Mouse (Mus musculus) MEL (cell line): ENCODE data around the gene Bms1. TPM values are rescaled to one million over a fixed set of nuclear protein-coding genes. Genes with fewer than 3 reads are reported as not detected.

ENCODE experiments used
- DNase-seq: peaks from one replicate; pipeline ENCODE4 v3.0.0; 2011; ENCODE audit warnings: low read depth, low spot score
- H3K27ac ChIP-seq: 2 replicates; pipeline ENCODE4 v1.5.1; 2012; ENCODE audit warnings: low read depth, mild to moderate bottlenecking, control low read depth, low read length, moderate library complexity; ENCODE audit not compliant: control insufficient read depth
- H3K27me3 ChIP-seq, 2 experiments: fragments of 150-350 bp in 1 of 2; sonication (generic) in 1 of 2; 2 replicates each; pipeline ENCODE4 v1.6.1; 2012; ENCODE audit warnings: low read length in 2 of 2, mild to moderate bottlenecking in 2 of 2, improper control_type of control experiment in 1 of 2, moderate library complexity in 1 of 2; ENCODE audit not compliant: insufficient read depth in 2 of 2, control insufficient read depth in 1 of 2
- H3K36me3 ChIP-seq, 2 experiments: 2 replicates each; pipeline ENCODE4 v1.6.1; 2012 to 2014; ENCODE audit warnings: low read length in 2 of 2, improper control_type of control experiment in 1 of 2, inconsistent platforms in 1 of 2, mild to moderate bottlenecking in 1 of 2; ENCODE audit not compliant: insufficient read depth in 2 of 2, control insufficient read depth in 1 of 2
- H3K4me1 ChIP-seq, 2 experiments: fragments of 150-350 bp in 1 of 2; sonication (generic) in 1 of 2; 2 replicates each; pipeline ENCODE4 v1.6.1; 2012; ENCODE audit warnings: low read length in 2 of 2, improper control_type of control experiment in 1 of 2, mild to moderate bottlenecking in 1 of 2; ENCODE audit not compliant: insufficient read depth in 2 of 2, control insufficient read depth in 1 of 2
- H3K4me3 ChIP-seq, 2 experiments: fragments of 150-350 bp in 1 of 2; sonication (generic) in 1 of 2; 2 replicates each; pipeline ENCODE4 v1.5.1; 2012; ENCODE audit warnings: low read depth in 2 of 2, low read length in 2 of 2, mild to moderate bottlenecking in 2 of 2, moderate library complexity in 2 of 2, control low read depth in 1 of 2, improper control_type of control experiment in 1 of 2; ENCODE audit not compliant: control insufficient read depth in 1 of 2, insufficient read depth in 1 of 2
- H3K79me2 ChIP-seq: 2 replicates; pipeline ENCODE4 v1.6.1; 2012; ENCODE audit warnings: mild to moderate bottlenecking, low read length, moderate library complexity; ENCODE audit not compliant: control insufficient read depth, poor library complexity, insufficient read depth
- H3K9ac ChIP-seq: 2 replicates; pipeline ENCODE4 v1.6.1; 2012; ENCODE audit warnings: low read depth, mild to moderate bottlenecking, control low read depth, low read length, moderate library complexity; ENCODE audit not compliant: control insufficient read depth, poor library complexity, severe bottlenecking
- H3K9me3 ChIP-seq: fragments of 150-350 bp; sonication (generic); replicated peaks from 2 replicates; pipeline ENCODE4 v1.6.1; 2012; ENCODE audit warnings: mild to moderate bottlenecking, low read length, improper control_type of control experiment, moderate library complexity; ENCODE audit not compliant: insufficient read depth
- CHD1 ChIP-seq: IDR thresholded peaks from 2 replicates; pipeline ENCODE4 v1.6.1; 2012; ENCODE audit warnings: low read depth, mild to moderate bottlenecking, inconsistent platforms, low read length, improper control_type of control experiment
- E2F4 ChIP-seq: IDR thresholded peaks from 2 replicates; pipeline ENCODE4 v1.6.1; 2011; ENCODE audit warnings: low read depth, low read length, improper control_type of control experiment, borderline replicate concordance
- ELF1 ChIP-seq: IDR thresholded peaks from 2 replicates; pipeline ENCODE4 v1.6.1; 2014; ENCODE audit warnings: low read depth, mild to moderate bottlenecking, inconsistent platforms, low read length, improper control_type of control experiment, moderate library complexity
- KAT2A ChIP-seq: conservative IDR thresholded peaks from 2 replicates; pipeline ENCODE4 v1.6.1; 2012; ENCODE audit warnings: low read depth, low read length, improper control_type of control experiment, inconsistent platforms
- MAFK ChIP-seq: IDR thresholded peaks from 2 replicates; pipeline ENCODE4 v1.6.1; 2011; ENCODE audit warnings: low read depth, mild to moderate bottlenecking, low read length, improper control_type of control experiment, borderline replicate concordance
- MYB ChIP-seq: IDR thresholded peaks from 2 replicates; pipeline ENCODE4 v1.6.1; 2011; ENCODE audit warnings: mild to moderate bottlenecking, low read depth, low read length, improper control_type of control experiment
- NELFE ChIP-seq: IDR thresholded peaks from 2 replicates; pipeline ENCODE4 v1.6.1; 2011; ENCODE audit warnings: low read depth, low read length, improper control_type of control experiment
- RAD21 ChIP-seq: IDR thresholded peaks from 2 replicates; pipeline ENCODE4 v1.6.1; 2011; ENCODE audit warnings: mild to moderate bottlenecking, low read depth, low read length, improper control_type of control experiment
- TBP ChIP-seq: IDR thresholded peaks from 2 replicates; pipeline ENCODE4 v1.8.0; 2011; ENCODE audit warnings: low read depth, low read length, improper control_type of control experiment
- polyA plus RNA-seq, 2 experiments: library from polyadenylated mRNA; stranded (reverse) in 1 of 2; unstranded in 1 of 2; fragments of >175 nt in 1 of 2; fragments of >200 nt in 1 of 2; gene quantifications; 2 replicates each; pipeline versions ENCODE4 v1.2.1 to v1.2.4; 2012; ENCODE audit warnings: low replicate concordance in 2 of 2, low read depth in 1 of 2; ENCODE audit not compliant: insufficient read length in 2 of 2, insufficient read depth in 1 of 2, missing spikeins in 1 of 2
- total RNA-seq: library from RNA; depleted of rRNA; stranded (reverse); fragments of 300-350 nt; gene quantifications from 2 replicates; pipeline ENCODE4 v1.2.3, GENCODE M21; 2012

Bms1 gene
- total and polyA plus RNA-seq, 3 experiments, result 100 to 384 (median 109) TPM

DNA sequence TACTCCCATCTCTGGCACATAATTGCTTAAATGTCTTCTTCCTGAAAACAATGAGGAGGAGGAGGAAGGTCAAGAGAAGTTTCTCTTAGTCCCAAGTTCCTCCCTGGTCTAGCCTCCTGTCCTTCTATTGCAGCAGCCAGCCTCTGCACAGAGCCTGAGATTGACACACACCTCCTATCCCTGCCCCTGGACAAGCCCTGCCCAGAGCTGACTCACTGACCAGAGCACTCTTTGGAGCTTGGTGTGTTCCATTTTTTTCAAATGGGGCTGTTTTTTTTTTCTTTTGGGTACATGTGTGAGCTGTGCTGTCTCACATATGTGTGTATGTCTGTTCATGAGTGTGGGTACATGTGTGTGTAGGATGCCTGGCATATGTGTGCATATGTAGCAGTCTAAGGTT is 53.5 kb downstream of the Bms1 start:
- Histone ChIP-seq H3K79me2 (no peaks in the 10 kb centered on the region), H3K4me1 (no peaks in the 10 kb centered on the region), H3K27ac (no peak overlapping the region), H3K9me3 (no peaks in the 10 kb centered on the region), H3K27me3 (peaks cover 0 to 8% of the 10 kb centered on the region in 2 experiments; a peak in 2 of 4 replicates), H3K4me3 (no peak overlapping the region), H3K36me3 (no peaks in the 10 kb centered on the region), H3K9ac (no peak overlapping the region)
- TF ChIP-seq MYB, result no peak
- no peak for TF ChIP-seq MAFK
- TF ChIP-seq TBP, result no peak
- no peak for DNase-seq

DNA sequence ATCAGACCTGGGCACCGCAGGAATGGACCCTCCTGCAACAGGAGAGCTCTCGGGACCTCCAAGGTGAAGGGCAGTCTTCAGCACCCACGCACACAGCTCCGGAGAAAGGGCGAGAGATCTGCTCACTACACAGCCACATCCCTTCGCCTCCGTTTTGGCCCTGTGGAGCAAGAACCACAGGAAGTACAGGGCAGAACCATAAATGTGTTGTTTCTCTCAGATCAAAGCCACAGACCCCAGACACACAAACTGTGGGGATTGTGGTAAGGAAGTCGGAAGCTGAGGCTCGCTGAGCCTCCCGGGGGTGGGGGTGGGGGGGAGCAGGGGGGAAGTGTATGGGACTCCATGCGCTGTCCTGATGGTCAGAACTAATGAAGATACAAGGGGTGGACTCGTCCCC is 68.9 kb downstream of the Bms1 start:
- H3K27ac ChIP-seq, result no peak overlapping the region
- H3K4me3 ChIP-seq, result no peak overlapping the region
- TF ChIP-seq CHD1 (no peak), KAT2A (no peak), TBP (no peak)
- H3K9ac ChIP-seq, result no peak overlapping the region
- no peaks in the 10 kb centered on the region for H3K79me2 ChIP-seq
- DNase-seq, result no peak
- no peaks in the 10 kb centered on the region for H3K9me3 ChIP-seq
- no peaks in the 10 kb centered on the region for H3K36me3 ChIP-seq
- peaks cover 0 to 2% of the 10 kb centered on the region in 2 experiments; a peak in 1 of 4 replicates for H3K27me3 ChIP-seq
- H3K4me1 ChIP-seq, result no peaks in the 10 kb centered on the region

DNA sequence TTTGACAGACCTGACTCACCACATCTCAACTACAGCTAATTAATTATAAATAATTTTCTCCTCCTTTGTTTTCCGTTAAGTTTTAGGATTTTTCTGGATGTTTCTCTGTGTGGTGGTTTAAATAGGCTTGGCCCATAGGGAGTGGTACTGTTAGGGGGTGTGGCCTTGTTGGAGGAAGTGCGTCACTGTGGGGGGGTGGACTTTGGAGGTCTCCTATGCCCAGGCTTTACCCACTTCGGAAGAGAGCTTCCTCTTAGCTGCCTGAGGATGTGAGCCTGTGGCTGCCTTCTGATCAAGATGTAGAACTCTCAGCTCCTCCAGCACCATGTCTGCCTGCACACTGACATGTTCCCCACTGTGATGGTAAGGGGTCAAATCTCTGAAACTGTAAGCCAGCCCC is 71.1 kb downstream of the Bms1 start:
- H3K9me3 ChIP-seq, result no peaks in the 10 kb centered on the region
- H3K9ac ChIP-seq, result no peak overlapping the region
- no peak overlapping the region for H3K27ac ChIP-seq
- H3K36me3 ChIP-seq, result no peaks in the 10 kb centered on the region
- no peaks in the 10 kb centered on the region for H3K79me2 ChIP-seq
- no peak for DNase-seq
- TF ChIP-seq MYB (no peak), ELF1 (no peak), RAD21 (no peak)
- TF ChIP-seq, all 39 proteins: peak for 0
- Histone ChIP-seq H3K27me3 (peaks cover 0 to 5% of the 10 kb centered on the region in 2 experiments; a peak in 3 of 4 replicates), H3K4me3 (no peak overlapping the region), H3K4me1 (no peaks in the 10 kb centered on the region)

- H3K27me3 ChIP-seq, result peaks cover 0 to 5% of the 10 kb centered on the region in 2 experiments; a peak in 3 of 4 replicates
- H3K36me3 ChIP-seq, result no peaks in the 10 kb centered on the region
Observed at GRCm38 (mm10) chr6:118347291-118347690, 72.0 kb downstream of the Bms1 start.

More at GRCm38 (mm10) chr6:118347291-118347690, 72.0 kb downstream of the Bms1 start:
- H3K27ac ChIP-seq, result no peak overlapping the region
- no peak for DNase-seq
- no peaks in the 10 kb centered on the region for H3K79me2 ChIP-seq
- H3K9me3 ChIP-seq, result no peaks in the 10 kb centered on the region
- TF ChIP-seq E2F4 (no peak), NELFE (no peak)
- TF ChIP-seq, all 39 proteins: peak for 0
- Histone ChIP-seq H3K4me1 (no peaks in the 10 kb centered on the region), H3K4me3 (no peak overlapping the region), H3K9ac (no peak overlapping the region)
